Mouse (Mus musculus): Measurements from ENCODE around the gene Fam209. TPM values are rescaled to one million over a fixed set of nuclear protein-coding genes. Genes with fewer than 3 reads are reported as not detected.
A peak's percentile ranks its signal among the peaks of the same experiment; 100 is the strongest.

Gene Fam209
- polyA plus RNA-seq, 1 experiment, result not detected

DNA sequence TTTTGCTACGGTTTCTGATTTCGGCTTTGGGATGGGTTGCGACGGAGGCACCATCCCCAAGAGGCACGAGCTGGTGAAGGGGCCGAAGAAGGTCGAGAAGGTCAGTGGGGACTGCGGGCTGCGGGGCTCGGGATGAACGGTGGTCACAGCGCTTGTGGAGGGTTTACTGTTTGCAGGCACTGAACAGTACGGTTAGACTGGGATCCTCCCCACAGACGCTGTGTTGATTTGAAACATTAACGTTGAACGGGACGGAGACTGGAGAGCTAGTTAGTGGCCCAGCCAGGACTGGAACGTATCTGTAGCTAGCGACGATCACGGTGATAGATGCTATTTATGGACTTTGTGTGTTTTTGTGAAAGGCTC, 31.7 kb upstream of the Fam209 start:
- H3K4me3 ChIP-seq (ENCODE audit: insufficient read depth, poor library complexity, severe bottlenecking), result peak overlapping the region; percentile 72
- peaks cover 10% of the 10 kb centered on the region for H3K27me3 ChIP-seq (ENCODE audit: control insufficient read depth, insufficient read depth, insufficient read length)
- peaks cover 34% of the 10 kb centered on the region for H3K79me3 ChIP-seq (ENCODE audit: low read depth)
- TF ChIP-seq CTCF (IDR thresholded peaks at IDR 0.05; ENCODE audit: control insufficient read depth, insufficient read depth, insufficient read length), result no peak
- no peak for TF ChIP-seq FOSL1 (IDR thresholded peaks at IDR 0.05; ENCODE audit: insufficient read depth, low read length, poor library complexity, severe bottlenecking)
- no peak for TF ChIP-seq CEBPB (IDR thresholded peaks at IDR 0.05; ENCODE audit: low read depth)
- H3K79me2 ChIP-seq (ENCODE audit: control insufficient read depth, insufficient read depth), result peaks cover 46% of the 10 kb centered on the region
- peak overlapping the region; percentile 90 for H3ac ChIP-seq (ENCODE audit: control insufficient read depth, insufficient read length, low read depth)
- H3K36me3 ChIP-seq (ENCODE audit: control insufficient read depth, insufficient read depth), result peaks cover 7% of the 10 kb centered on the region

DNA sequence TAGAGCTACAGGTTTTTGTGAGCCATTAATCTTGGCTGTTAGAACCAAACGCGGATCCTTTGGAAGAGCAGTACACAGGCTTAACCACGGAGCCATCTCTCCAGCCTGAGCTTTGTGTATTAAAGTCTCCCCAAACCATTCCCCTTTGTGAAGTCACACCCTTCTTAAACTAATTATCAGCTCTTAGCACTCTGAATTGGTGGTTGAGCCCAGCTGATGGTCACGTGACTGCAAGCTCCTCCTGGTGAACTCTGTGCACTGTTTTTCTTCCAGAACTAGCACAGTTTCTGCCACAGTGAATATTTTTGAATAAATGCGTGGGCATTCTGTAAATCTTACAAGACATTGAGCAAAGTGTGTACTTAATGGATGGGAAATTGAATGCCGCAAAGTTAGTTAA, 31.1 kb upstream of the Fam209 start:
- Histone ChIP-seq H3K79me3 (ENCODE audit: low read depth) (peaks cover 34% of the 10 kb centered on the region), H3K79me2 (ENCODE audit: control insufficient read depth, insufficient read depth) (peaks cover 46% of the 10 kb centered on the region), H3K36me3 (ENCODE audit: control insufficient read depth, insufficient read depth) (peaks cover 11% of the 10 kb centered on the region), H3K27me3 (ENCODE audit: control insufficient read depth, insufficient read depth, insufficient read length) (peaks cover 4% of the 10 kb centered on the region), H3ac (ENCODE audit: control insufficient read depth, insufficient read length, low read depth) (peak overlapping the region; percentile 54), H3K4me3 (ENCODE audit: insufficient read depth, poor library complexity, severe bottlenecking) (peak overlapping the region; percentile 72)
- TF ChIP-seq USF1 (IDR thresholded peaks at IDR 0.05; ENCODE audit: low read depth) (peak; percentile 88), CEBPB (IDR thresholded peaks at IDR 0.05; ENCODE audit: low read depth) (no peak)

DNA sequence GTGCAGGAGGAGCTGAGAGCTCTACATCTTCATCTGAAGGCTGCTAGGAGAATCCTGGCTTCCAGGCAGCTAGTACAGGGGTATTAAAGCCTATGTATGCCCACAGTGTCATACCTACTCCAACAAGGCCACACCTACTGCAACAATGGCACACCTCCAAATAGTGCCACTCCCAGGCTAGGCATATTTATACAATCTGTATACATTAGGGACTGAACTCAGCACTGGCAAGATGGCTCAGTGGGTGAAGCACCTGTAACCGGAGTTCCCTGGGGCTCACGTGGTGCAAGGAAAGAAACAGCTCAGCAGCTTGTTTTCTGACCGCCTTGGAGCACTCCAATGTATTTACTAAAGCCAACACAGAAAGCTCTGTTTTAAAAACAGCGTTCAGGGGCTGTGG, 26.7 kb upstream of the Fam209 start:
- Histone ChIP-seq H3K27me3 (ENCODE audit: control insufficient read depth, insufficient read depth, insufficient read length) (no peaks in the 10 kb centered on the region), H3K36me3 (ENCODE audit: control insufficient read depth, insufficient read depth) (peaks cover 52% of the 10 kb centered on the region), H3K79me2 (ENCODE audit: control insufficient read depth, insufficient read depth) (peaks cover 43% of the 10 kb centered on the region), H3K79me3 (ENCODE audit: low read depth) (peaks cover 33% of the 10 kb centered on the region), H3ac (ENCODE audit: control insufficient read depth, insufficient read length, low read depth) (no peak overlapping the region), H3K4me3 (ENCODE audit: insufficient read depth, poor library complexity, severe bottlenecking) (no peak overlapping the region)
- no peak for TF ChIP-seq USF1 (IDR thresholded peaks at IDR 0.05; ENCODE audit: low read depth)
- TF ChIP-seq MYOG (IDR thresholded peaks at IDR 0.05; ENCODE audit: control insufficient read depth, extremely low read depth, insufficient read length), result no peak
- TF ChIP-seq CEBPB (IDR thresholded peaks at IDR 0.05; ENCODE audit: low read depth), result no peak
- no peak for TF ChIP-seq FOSL1 (IDR thresholded peaks at IDR 0.05; ENCODE audit: insufficient read depth, low read length, poor library complexity, severe bottlenecking)
- no peak for TF ChIP-seq MYOD1 (IDR thresholded peaks at IDR 0.05; ENCODE audit: control insufficient read depth, insufficient read length, low read depth)
- TF ChIP-seq MAX (IDR thresholded peaks at IDR 0.05), result no peak
- no peak for TF ChIP-seq CTCF (IDR thresholded peaks at IDR 0.05; ENCODE audit: control insufficient read depth, insufficient read depth, insufficient read length)

DNA sequence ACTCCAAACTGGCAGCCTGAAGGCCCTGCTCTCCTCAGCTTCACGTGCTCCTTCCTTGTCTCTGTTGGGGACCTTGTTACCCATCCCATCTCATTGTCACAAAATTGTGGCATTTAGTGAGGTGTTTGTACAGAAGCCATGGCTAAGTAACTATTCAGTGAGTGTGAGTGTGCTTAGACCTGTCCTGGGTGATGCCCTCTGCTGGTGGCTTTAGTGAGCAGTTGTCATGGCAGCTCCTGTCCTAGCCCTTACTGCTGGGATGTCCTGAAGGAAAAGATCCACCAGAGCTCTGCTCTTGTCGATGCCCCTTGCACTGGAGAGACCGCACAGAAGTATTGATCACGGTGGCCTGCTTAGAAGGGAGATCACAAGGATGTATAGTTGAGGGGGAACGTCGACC, 25.0 kb upstream of the Fam209 start:
- H3K79me3 ChIP-seq (ENCODE audit: low read depth), result peaks cover 17% of the 10 kb centered on the region
- H3K79me2 ChIP-seq (ENCODE audit: control insufficient read depth, insufficient read depth), result peaks cover 26% of the 10 kb centered on the region
- peaks cover 61% of the 10 kb centered on the region for H3K36me3 ChIP-seq (ENCODE audit: control insufficient read depth, insufficient read depth)
- no peak overlapping the region for H3K4me3 ChIP-seq (ENCODE audit: insufficient read depth, poor library complexity, severe bottlenecking)
- no peak overlapping the region for H3ac ChIP-seq (ENCODE audit: control insufficient read depth, insufficient read length, low read depth)
- TF ChIP-seq MYOD1 (IDR thresholded peaks at IDR 0.05; ENCODE audit: control insufficient read depth, insufficient read length, low read depth), result no peak
- TF ChIP-seq FOSL1 (IDR thresholded peaks at IDR 0.05; ENCODE audit: insufficient read depth, low read length, poor library complexity, severe bottlenecking), result no peak
- no peak for TF ChIP-seq CEBPB (IDR thresholded peaks at IDR 0.05; ENCODE audit: low read depth)
- TF ChIP-seq MAX (IDR thresholded peaks at IDR 0.05), result no peak
- TF ChIP-seq USF1 (IDR thresholded peaks at IDR 0.05; ENCODE audit: low read depth), result no peak
- no peak for TF ChIP-seq MYOG (IDR thresholded peaks at IDR 0.05; ENCODE audit: control insufficient read depth, extremely low read depth, insufficient read length)
- no peak for TF ChIP-seq CTCF (IDR thresholded peaks at IDR 0.05; ENCODE audit: control insufficient read depth, insufficient read depth, insufficient read length)
- no peaks in the 10 kb centered on the region for H3K27me3 ChIP-seq (ENCODE audit: control insufficient read depth, insufficient read depth, insufficient read length)

DNA sequence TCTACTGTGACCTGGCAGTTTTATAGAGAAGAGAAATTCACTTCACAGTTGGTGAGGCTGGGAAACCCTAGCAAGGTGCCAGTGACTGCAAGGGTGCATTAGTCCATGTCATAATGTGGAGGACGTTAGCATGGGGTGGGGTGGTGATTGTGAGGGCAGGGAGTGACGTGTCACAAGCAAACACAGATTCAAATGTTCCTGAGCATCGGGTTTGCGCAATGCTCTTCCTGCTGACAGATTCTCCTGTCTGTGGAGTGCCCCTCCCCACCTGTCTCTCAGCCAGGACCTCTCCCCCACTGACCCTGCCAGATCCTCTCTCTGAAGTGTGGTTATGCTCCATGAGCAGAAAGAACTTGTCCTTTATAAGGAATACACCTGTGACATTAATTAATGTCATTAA, 24.0 kb upstream of the Fam209 start:
- no peak overlapping the region for H3ac ChIP-seq (ENCODE audit: control insufficient read depth, insufficient read length, low read depth)
- H3K79me3 ChIP-seq (ENCODE audit: low read depth), result peaks cover 9% of the 10 kb centered on the region
- no peak overlapping the region for H3K4me3 ChIP-seq (ENCODE audit: insufficient read depth, poor library complexity, severe bottlenecking)
- peaks cover 16% of the 10 kb centered on the region for H3K79me2 ChIP-seq (ENCODE audit: control insufficient read depth, insufficient read depth)
- no peaks in the 10 kb centered on the region for H3K27me3 ChIP-seq (ENCODE audit: control insufficient read depth, insufficient read depth, insufficient read length)
- TF ChIP-seq CTCF (IDR thresholded peaks at IDR 0.05; ENCODE audit: control insufficient read depth, insufficient read depth, insufficient read length) (no peak), CEBPB (IDR thresholded peaks at IDR 0.05; ENCODE audit: low read depth) (no peak), MYOG (IDR thresholded peaks at IDR 0.05; ENCODE audit: control insufficient read depth, extremely low read depth, insufficient read length) (no peak), FOSL1 (IDR thresholded peaks at IDR 0.05; ENCODE audit: insufficient read depth, low read length, poor library complexity, severe bottlenecking) (no peak), USF1 (IDR thresholded peaks at IDR 0.05; ENCODE audit: low read depth) (no peak), MAX (IDR thresholded peaks at IDR 0.05) (no peak)
- peaks cover 61% of the 10 kb centered on the region for H3K36me3 ChIP-seq (ENCODE audit: control insufficient read depth, insufficient read depth)

DNA sequence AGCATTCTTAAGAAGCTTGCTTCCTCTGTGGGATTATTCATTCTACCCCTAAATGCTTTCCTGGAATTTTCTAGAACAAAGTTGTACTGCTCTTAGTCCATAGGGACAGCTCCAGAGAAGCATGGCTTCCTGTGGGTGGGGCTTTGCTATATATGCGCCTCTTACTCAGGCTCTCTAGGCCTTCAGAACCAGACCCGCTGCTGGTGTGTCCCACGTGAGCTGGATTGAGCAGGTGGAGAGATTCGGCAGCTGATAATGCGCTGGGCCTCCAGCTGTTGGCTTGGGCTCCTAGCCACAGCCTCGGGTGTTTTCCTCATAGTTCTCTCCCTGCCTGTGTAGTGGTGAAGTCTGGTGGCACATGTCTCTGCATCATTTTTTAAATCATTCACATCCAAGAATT, 21.7 kb upstream of the Fam209 start:
- H3K27me3 ChIP-seq (ENCODE audit: control insufficient read depth, insufficient read depth, insufficient read length), result no peaks in the 10 kb centered on the region
- no peaks in the 10 kb centered on the region for H3K79me2 ChIP-seq (ENCODE audit: control insufficient read depth, insufficient read depth)
- H3K4me3 ChIP-seq (ENCODE audit: insufficient read depth, poor library complexity, severe bottlenecking), result no peak overlapping the region
- no peak overlapping the region for H3ac ChIP-seq (ENCODE audit: control insufficient read depth, insufficient read length, low read depth)
- no peak for TF ChIP-seq CEBPB (IDR thresholded peaks at IDR 0.05; ENCODE audit: low read depth)
- no peak for TF ChIP-seq FOSL1 (IDR thresholded peaks at IDR 0.05; ENCODE audit: insufficient read depth, low read length, poor library complexity, severe bottlenecking)
- TF ChIP-seq MYOG (IDR thresholded peaks at IDR 0.05; ENCODE audit: control insufficient read depth, extremely low read depth, insufficient read length), result no peak
- no peak for TF ChIP-seq CTCF (IDR thresholded peaks at IDR 0.05; ENCODE audit: control insufficient read depth, insufficient read depth, insufficient read length)
- no peak for TF ChIP-seq MAX (IDR thresholded peaks at IDR 0.05)
- peaks cover 59% of the 10 kb centered on the region for H3K36me3 ChIP-seq (ENCODE audit: control insufficient read depth, insufficient read depth)
- no peaks in the 10 kb centered on the region for H3K79me3 ChIP-seq (ENCODE audit: low read depth)

Measured in C2C12 (cell line).